Mouse (Mus musculus) mouse trophoblast stem cell (cell line): ENCODE results near the gene Sik1.

ENCODE experiments used
- in situ Hi-C, 2 experiments: fragments of 300-500 bp; cut with MseI, MboI; formaldehyde crosslinking; loops; 2 replicates in 1 of 2; 3 replicates in 1 of 2; pipeline ENCODE4 v1.15.1; 2025

Gene Sik1

DNA sequence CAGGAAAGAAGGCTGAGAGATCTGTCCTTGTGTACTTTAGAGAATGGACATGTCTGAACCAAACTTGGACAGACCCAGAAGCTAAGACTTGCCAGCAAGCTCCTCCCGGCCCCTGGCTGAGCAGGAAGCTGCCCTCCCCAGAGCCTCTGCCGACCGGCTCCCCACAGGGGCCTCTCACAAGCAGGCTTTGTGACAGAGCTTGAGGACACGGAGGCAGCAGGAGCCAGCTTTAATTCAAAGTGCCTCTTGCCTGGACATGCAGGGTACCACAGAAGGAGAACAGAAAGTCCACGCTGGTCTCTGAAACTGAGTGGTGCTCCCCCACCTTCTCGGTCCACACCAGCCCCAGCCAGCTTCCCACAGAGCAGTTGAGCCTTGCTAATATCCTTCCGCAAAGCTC, 21.9 kb downstream of the Sik1 start:
- in situ Hi-C loops = no loop called here

DNA sequence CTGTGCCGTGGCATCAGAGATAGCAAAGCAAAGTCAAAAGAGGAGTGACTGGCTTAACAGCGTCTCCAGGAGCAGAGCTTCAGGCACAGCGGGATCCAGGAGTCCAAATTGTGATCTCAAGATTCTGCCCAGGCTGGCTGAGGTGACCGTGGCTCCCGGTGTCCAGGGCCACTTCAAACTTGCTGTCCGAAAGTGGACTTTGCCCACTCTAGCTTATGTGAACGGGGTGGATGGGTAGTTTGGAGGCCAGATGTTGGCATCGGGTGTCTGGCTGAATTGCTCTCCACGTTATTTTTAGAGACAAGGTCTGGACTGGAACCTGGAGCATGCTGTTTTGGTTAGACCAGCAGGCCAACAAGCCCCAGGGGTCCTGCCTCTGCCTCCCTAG, 23.0 kb downstream of the Sik1 start:
- in situ Hi-C loops = no loop called here

DNA sequence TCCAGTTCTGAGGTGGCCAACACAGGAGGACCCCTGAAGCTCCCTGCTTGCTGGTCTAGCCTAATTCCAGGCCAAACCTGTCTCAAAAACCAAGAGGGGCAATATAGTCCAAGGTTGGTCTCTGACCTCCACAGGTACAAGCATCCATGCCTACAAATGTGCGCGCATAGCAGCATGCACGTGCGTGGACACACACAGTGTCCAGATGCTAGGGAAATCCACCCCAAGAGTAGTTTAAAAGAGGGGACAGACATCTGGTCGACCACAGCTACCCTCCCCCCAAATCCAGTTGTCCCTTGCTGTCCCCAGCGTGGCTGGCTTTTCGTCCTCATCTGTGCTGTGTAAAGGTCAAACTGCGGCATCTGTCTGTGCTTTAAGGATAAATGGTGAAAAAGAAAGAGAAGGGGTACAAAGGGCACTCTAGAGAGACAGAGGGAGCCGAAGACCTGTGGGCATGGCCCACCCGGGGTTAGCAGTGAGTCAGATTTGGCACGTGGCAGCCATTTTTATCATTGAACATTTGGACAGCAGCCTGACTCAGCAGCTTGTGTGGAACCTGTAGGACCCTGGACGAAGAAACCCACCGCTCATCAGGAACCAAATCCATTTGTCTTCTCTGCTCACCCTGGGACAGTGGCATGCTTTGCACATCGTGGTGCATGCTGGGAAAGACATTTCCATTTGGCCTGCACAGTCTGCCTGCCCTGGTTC, 23.6 kb downstream of the Sik1 start:
- in situ Hi-C loops = no loop called here

DNA sequence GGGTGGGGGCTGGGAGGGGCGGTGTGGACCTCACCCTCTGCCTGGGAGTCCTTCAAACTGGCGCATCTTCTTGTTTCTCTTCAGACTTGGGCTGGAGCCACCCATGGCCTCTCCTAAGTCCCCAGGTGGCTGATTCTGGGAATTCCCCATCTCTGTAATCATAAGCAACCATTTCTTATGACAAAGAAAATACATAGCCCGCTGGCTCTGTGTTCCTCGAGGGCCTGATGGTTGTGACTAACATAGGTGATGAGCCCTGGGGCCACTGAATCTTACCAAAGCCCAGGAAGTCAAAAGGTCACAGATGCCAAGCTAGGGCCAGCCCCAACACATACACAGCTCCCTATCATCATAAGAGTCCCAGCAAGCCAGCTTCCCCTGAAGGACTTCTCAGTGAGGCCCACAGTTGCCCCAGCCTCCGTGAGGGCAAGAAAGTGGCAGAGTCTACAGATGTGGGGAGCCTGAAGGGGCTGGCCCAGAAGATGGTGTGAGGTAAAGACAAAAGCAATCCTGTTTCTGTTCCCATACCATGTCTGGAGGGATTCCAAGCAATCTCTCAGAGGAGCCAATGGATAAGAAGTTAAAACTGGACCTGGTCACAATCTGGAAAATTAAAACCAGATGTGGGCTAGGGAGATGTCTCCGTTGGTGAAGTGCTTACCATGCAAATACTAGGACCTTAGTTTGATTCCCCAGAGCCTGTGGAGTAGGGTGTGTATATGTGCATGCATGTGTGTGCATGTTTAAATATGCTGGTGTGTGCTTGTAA, 24.3 kb downstream of the Sik1 start:
- in situ Hi-C loops = no loop called here

DNA sequence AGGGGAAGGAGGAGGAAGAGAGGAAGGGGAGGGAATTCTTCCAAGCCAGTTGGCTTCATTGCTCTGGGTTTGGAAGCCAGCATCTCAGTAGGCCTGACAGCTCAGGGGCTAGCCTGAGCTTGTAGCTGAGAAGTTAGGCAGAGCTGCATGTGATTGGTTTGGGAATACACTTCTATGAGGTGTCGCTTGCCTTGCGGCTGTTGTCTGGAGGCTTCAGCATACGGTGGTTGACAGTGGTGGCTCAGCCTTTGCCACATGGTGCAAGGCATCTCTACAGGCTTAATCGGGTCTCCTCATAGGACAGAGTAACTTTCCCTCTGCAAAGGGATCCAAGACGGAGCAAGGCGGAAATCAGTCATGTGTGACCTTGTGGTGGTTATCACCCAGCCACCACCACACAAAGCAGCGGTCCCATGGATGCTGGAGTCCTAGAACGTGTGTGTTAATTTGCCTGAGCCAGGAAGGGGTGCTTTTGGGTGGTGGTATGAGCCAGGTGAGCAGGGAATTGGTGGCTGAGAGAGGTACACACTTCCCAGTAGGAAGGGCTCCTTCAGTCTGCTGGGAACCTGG, 25.0 kb downstream of the Sik1 start:
- in situ Hi-C loops = no loop called here

DNA sequence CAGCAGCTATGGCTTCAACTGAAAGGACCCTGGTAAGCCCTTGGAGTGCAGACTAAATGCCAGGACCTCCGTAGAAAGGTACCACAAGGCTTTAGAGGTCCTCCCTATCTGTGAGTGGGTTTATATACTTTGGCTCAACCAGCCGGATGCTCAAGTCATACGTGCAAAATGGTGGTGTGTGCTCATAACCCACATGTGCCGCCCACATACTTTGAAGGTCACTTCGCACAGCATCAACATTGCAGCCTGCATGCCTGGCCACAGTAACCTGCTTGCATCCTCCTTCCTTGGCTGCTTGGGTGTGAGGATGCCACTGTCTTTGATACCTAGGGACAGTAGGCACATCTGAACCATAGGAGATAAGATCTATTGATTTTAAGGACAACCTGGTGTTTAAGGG, 26.7 kb downstream of the Sik1 start:
- in situ Hi-C loops = no loop called here

DNA sequence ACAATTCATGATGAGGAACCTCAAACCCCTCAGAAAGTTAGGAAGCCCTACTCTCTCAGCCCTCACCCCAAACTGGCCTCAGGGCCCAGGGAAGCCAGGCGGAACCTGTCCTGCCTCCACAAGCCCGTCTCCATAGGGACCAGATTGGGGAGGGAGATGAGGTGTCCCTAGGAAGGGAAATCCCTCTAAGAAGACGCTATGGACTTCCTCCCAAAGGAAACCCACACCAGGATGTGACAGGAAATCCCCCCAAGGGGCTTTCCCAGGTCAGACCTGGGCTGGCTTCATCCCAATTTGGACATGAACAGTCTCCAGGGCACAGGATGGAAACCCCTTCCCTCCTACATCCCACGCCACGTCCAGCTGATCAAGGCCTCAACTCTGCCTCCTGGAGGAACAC, 27.5 kb downstream of the Sik1 start:
- in situ Hi-C loops = no loop called here

DNA sequence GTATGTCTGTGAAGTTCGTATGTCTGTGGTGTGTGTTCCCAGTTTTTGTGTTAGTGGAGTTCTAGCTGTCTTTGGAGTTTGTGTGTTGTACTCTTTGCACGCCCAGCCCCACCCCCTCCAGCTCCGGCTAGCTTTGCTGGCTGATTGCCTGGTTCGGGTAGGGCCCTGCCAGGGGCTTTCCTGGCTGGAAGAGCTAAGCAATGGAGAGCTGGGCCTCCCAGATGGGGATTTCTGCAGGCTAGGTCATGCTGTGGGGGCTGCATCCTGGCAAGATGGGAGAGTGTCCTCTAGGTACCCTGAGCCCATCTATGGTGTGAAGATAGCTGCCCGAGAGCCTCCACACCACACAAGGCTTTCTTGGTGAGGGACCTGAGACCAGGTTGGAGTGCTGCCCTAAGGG, 28.4 kb downstream of the Sik1 start:
- in situ Hi-C loops = no loop called here

DNA sequence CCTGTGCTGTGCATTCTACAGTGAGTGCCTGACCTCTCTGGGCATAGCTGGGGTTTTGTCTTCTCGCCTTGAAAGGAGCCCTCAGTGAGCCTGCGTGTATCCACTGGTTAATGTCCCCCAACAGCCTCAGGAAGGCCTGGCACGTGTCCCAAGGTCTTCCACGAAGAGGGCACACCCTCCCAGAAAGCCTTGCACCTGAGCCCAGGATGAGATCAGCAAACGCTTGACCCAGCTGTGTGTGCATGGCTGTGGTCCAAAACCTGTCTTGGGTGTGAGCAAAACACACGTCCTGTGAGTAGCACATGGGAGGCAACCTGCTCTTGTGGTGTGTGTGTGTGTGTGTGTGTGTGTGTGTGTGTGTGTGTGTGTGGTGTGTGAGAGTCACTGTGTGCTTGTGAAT, 28.9 kb downstream of the Sik1 start:
- in situ Hi-C loops = no loop called here

DNA sequence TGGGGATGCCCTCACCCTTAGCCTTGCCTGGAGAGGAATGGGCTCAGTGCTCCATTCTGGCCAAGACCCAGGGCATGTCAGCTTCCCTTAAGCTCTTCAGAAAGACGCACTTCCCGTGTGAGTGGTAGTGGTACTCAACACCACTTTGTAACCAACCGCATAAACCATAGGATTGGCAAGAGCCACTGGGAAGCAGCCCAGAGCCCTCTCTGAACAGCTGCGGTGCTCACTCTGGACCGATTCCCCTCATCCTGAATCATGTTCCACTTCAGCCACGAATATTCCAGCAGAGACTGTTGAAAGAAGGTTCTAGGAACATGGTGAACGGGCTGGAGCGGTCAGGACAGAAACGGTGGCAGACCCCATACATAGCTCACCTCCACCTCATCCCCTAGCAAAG, 29.9 kb downstream of the Sik1 start:
- in situ Hi-C loops = no loop called here

DNA sequence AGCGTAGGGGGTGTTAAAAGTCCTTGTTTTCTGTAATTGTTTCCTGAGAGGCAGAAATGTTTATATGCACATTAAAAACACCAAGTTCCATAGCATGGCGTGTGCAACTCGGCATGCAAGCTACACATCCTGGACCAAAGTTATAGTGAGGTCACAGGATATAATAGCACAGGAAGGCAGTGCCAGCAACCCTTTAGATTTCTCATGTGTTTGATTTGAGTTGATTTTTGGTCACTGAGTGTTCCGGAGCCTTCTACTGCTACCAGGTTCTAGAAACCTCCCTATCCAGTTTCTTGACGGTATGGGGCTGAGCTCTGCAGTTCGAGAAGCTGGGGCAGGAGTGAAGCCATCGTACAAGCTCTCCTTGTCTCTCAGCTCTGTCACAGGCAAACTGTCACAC, 30.8 kb downstream of the Sik1 start:
- in situ Hi-C loops = no loop called here

DNA sequence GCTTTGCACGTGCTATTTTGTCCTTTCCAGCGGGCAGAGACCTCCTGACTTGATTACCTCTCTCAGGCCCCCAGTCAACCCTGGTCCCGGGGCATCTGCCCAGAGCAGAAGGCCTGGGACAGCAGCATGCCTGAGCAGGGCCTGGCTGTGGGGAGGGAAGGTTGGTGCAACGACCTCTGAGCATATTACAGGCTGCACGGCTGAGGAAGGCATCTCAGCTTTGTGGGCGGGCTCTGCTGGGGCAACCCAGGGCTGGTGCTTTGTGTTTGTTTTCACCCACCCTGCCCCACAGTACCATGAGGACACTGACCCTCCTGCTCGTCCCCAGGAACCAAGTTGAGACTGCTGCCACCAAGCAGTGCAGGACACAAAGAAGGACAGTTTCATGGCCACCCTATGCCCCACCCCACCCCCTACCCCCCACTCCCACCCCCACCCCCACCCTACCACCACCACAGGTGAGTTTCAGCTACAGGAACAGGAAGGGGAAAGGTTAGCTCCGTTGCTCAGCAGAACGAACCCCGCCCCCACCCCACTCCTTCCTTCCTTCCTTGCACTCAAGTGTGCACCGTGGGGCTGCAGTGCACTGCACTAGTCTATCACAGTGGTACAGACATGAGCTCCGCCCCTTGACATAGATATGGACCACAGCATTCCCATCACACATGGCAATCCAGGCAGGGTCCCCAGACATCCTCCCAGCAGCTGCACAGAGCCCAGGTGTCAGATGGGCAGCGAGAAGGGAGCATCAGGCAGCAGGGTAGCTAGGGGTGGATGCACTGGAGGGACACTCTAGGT, 34.3 kb downstream of the Sik1 start:
- in situ Hi-C loops = no loop called here

DNA sequence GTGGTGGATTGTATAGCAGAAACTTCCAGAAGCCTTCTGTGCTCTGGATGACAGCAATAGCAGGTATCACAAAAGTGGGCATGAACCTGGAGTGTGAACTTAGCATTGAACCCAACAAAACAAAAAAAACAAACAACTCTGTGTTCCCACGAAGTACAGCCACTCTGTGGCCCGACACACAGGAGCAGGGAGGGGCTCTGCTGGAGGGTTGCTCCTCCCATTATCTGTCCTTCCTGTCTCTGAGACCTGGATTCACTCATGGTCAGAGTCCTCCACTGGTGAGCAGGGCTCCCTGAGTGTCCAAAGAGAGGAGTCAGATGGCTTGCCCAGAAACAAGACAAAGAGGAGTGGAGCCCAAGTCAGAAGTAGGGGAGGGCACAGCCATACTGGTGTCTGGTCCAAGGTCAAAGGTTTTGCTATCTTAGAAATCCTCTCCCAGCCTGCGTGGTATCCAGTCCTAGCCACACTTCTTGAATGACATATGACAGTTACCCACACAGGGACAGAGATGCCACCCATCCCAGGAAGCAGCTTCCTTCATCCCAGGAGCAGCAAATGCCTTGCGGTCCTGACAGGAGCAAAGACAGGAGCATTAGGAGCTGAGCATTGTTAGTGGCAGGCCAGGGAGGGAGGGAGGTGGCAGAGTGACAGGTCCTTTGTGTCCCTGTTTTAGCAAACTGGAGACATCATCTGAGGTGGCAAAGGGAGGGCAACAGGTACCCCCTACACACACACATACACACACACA, 35.3 kb downstream of the Sik1 start:
- in situ Hi-C loops = no loop called here

DNA sequence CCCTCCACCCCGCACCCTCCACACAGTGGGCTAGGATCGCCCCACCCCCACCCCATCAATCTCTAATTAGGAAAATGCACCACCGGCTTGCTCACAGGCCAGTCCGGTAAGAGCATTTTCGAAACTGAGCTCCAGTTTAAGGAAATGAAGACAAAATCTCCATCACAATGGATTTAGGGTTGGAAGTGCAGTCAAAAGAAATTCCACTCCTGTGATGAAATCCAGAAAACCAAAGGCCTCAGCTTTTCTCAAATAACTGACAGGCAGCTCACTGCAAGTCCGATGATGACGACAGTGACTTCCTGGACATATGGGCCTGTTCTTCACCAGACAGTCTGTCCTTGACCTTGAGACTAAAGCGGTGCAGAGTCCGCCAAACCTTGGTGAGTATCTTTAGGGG, 36.2 kb downstream of the Sik1 start:
- in situ Hi-C loops = no loop called here

DNA sequence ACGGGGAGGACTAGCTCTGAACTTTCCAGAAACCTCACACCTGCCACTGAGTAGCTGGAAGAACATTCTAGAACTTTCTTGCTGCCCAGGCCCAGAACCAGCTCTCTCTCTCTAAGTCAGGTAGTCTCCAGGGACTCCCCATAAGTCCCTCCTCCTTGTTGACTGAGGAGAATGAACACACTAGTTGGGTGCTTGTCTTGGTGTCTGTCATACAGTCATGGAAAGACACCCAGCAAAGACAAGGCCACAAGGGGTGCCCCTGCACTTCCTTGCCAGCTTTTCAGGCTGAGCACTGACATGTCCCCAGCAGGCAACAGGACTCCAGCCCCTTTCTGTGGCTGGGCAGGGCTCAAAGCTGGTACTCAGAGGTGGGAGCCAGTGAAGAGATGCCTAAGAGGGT, 37.8 kb downstream of the Sik1 start:
- in situ Hi-C loops = no loop called here

DNA sequence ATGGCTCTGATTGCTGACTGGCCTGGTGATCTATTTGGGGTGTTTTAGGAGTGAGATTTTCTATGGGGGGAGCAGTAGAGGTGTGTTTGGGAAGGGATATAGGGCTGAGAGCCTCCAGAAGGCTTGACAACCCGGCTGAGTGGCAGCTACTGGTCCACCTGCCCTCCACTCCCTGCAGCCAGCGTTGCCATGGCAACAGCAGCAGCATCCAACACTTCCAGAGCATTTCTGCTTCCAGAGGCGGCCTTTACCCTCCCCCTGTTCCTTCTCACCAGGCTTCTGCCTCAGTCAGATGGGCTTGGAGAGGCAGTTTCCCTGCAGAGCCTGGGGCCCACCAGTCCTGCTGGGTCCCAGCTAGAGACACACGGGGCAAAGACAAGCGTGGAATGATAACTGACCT, 38.4 kb downstream of the Sik1 start:
- in situ Hi-C loops = no loop called here

DNA sequence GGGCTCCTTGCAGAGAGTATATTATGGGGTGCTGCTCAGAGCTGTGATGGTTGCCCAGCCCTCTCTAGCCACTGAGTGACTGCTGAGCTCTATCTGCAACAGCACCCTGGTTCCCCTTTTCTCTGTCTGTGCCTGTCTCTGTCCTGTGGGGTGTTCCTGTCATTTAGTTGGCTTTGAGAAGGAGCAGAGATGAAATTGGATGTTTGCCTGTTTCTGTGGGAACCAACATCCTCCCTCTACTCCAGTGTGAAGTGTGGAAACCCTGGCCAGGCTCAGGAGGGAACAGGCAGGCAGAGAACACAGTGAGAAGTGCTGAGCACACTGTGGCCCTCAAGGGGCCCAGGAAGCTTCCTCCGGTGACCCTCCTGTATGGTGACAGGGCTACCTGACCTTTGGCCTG, 40.8 kb downstream of the Sik1 start:
- in situ Hi-C loops = no loop called here

DNA sequence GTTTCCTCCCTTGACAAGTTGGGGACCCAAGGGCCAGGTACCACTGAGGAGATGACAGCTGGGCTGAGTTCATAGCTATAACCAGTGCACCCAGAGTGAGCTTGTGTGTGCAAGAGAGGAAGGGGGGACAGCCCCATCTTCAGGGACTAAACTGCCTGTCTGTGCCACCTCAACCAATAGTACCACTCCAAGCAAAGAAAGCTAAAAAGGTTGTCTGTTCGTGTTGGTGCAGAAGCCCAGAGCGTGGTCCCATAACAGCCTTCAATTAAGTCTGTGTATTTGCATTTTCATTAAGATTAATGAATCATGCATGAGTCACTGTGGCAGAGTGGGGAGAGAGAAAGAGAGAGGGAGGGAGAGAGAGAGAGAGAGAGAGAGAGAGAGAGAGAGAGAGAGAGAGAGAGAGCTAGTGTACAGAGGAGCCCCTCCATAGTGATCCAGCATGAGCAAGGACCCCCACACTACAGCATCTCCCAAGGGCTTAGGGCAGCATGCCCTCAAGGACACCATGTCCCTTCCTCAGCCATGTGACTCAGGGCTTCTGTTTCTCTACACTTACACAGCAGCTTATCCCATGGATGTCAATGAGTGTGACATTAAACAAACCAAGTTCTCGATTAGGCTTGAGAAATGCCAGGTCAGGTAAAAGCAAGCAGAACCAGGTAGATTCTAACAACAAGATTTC, 41.5 kb downstream of the Sik1 start:
- in situ Hi-C loops = no loop called here

DNA sequence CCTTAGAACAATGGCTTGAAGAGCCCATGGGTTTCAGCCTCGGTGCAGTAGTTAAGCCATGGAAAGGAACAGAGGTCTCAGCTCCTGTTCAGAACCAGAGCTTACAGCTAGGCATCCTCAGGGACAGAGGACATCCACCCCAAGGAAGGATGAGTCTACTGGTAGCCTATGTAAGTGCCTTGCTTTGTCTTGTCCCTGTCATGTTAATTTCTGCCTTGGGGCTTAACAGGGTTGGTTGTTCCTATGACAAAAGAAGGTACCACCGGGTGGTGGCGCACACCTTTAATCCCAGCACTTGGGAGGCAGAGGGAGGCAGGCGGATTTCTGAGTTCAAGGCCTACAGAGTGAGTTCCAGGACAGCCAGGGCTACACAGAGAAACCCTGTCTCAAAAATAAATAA, 44.3 kb downstream of the Sik1 start:
- in situ Hi-C loops = no loop called here

DNA sequence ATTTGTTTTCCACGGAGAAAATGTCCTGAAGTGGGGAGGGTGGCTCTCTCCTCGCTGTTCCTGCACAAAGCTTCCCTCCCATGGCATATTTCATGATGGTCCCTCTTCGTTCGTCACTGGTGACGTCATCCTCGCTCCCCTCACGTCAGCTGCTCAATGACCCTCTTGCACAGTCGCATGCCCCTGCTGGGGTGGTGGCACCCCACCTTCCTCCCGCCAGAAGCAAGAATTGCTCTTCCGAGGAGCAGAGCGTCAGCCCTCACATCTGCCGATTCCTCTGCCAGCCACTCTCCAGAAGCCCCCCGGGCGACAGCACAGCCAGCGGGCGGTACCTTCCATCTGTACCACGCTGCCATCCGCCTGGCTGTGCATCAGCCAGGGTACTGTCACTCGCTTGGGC, 45.7 kb downstream of the Sik1 start:
- in situ Hi-C loops = no loop called here

DNA sequence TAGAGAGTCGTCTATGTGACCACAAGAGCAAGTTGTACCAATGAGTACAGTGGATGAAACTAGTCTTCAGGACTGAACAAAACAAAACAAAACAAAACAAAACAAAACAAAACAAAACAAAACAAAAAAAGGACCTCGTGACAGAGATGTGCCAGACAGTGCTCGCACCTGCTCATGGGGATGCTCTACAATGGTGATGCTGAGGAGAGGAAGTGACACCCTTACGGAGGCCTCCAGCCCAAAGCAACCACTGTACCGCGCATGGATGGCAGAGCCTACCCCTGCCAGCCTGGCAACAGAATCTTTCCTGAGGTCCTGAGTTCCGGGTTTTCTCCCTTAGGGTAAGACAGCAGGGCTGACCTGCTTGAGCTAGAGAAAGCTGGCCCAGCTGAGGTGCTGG, 46.5 kb downstream of the Sik1 start:
- in situ Hi-C loops = no loop called here
